Mouse (Mus musculus) macrophage (primary cell): Measurements from ENCODE around the gene Fat1. TPM values are rescaled to one million over a fixed set of nuclear protein-coding genes. Genes with fewer than 3 reads are reported as not detected.

Experiments
- H3K27ac ChIP-seq: fragments of 350-480 bp; formaldehyde crosslinking; 2 replicates; pipeline ENCODE4 v1.9.0; 2021
- H3K36me3 ChIP-seq: fragments of 350-480 bp; formaldehyde crosslinking; 2 replicates; pipeline ENCODE4 v1.9.0; 2021; ENCODE audit errors: inconsistent target
- H3K4me3 ChIP-seq: fragments of 350-480 bp; formaldehyde crosslinking; 2 replicates; pipeline ENCODE4 v1.9.0; 2021; ENCODE audit errors: inconsistent target
- H3K79me2 ChIP-seq: fragments of 350-480 bp; formaldehyde crosslinking; 2 replicates; pipeline ENCODE4 v1.9.0; 2021; ENCODE audit errors: inconsistent target
- WGBS: methylation state at CpG from one replicate; pipeline ENCODE4 v1.1.7; 2026; ENCODE audit warnings: inconsistent platforms; ENCODE audit not compliant: missing documents; 5-methylcytosine and 5-hydroxymethylcytosine counted together
- polyA plus RNA-seq: library from polyadenylated mRNA; stranded (reverse); fragments of 250-400 nt; gene quantifications from 3 replicates; pipeline ENCODE4 v1.2.4, GENCODE M21; 2018; ENCODE audit warnings: inconsistent platforms

Fat1 gene
- polyA plus RNA-seq, 1 experiment from 2014 or later = 0.24 TPM

- Histone ChIP-seq H3K4me3 (no peak overlapping the region), H3K36me3 (no peaks in the 10 kb centered on the region), H3K79me2 (no peaks in the 10 kb centered on the region), H3K27ac (no peak overlapping the region)
- WGBS = 61% methylated on average over 3 of the region's 3 CpGs
Measured at GRCm38 (mm10) chr8:45004021-45004420, 68.8 kb downstream of the Fat1 start.

GRCm38 (mm10) chr8:45010685-45011084 lies 75.4 kb downstream of the Fat1 start:
- no peak overlapping the region for H3K27ac ChIP-seq
- no peak overlapping the region for H3K4me3 ChIP-seq
- no peaks in the 10 kb centered on the region for H3K36me3 ChIP-seq
- no peaks in the 10 kb centered on the region for H3K79me2 ChIP-seq
- 56% methylated on average over 4 of the region's 4 CpGs for WGBS

- 75% methylated on average over 12 of the region's 12 CpGs for WGBS
Measured at GRCm38 (mm10) chr8:45011774-45012173, 76.5 kb downstream of the Fat1 start.

GRCm38 (mm10) chr8:45013852-45014251 lies 78.6 kb downstream of the Fat1 start:
- 94% methylated on average over 8 of the region's 8 CpGs for WGBS
- H3K36me3 ChIP-seq = no peaks in the 10 kb centered on the region
- no peak overlapping the region for H3K4me3 ChIP-seq
- no peak overlapping the region for H3K27ac ChIP-seq
- no peaks in the 10 kb centered on the region for H3K79me2 ChIP-seq

More at GRCm38 (mm10) chr8:45011774-45012173, 76.5 kb downstream of the Fat1 start:
- no peak overlapping the region for H3K4me3 ChIP-seq
- H3K79me2 ChIP-seq = no peaks in the 10 kb centered on the region
- H3K36me3 ChIP-seq = no peaks in the 10 kb centered on the region
- no peak overlapping the region for H3K27ac ChIP-seq

- H3K79me2 ChIP-seq = no peaks in the 10 kb centered on the region
- H3K27ac ChIP-seq = no peak overlapping the region
- H3K36me3 ChIP-seq = no peaks in the 10 kb centered on the region
- H3K4me3 ChIP-seq = no peak overlapping the region
- 65% methylated on average over 11 of the region's 11 CpGs for WGBS
Measured at GRCm38 (mm10) chr8:45014498-45015067, 79.3 kb downstream of the Fat1 start.

GRCm38 (mm10) chr8:45015876-45016275 lies 80.6 kb downstream of the Fat1 start:
- Histone ChIP-seq H3K27ac (no peak overlapping the region), H3K36me3 (no peaks in the 10 kb centered on the region), H3K4me3 (no peak overlapping the region), H3K79me2 (no peaks in the 10 kb centered on the region)
- 88% methylated on average over 8 of the region's 8 CpGs for WGBS

GRCm38 (mm10) chr8:45019241-45019640 lies 84.0 kb downstream of the Fat1 start:
- no peak overlapping the region for H3K4me3 ChIP-seq
- H3K79me2 ChIP-seq = no peaks in the 10 kb centered on the region
- H3K36me3 ChIP-seq = no peaks in the 10 kb centered on the region
- WGBS = 86% methylated on average over 4 of the region's 5 CpGs
- H3K27ac ChIP-seq = no peak overlapping the region

GRCm38 (mm10) chr8:45021171-45021570 lies 85.9 kb downstream of the Fat1 start:
- Histone ChIP-seq H3K4me3 (no peak overlapping the region), H3K79me2 (no peaks in the 10 kb centered on the region), H3K36me3 (no peaks in the 10 kb centered on the region), H3K27ac (no peak overlapping the region)
- WGBS = 93% methylated on average over 5 of the region's 5 CpGs

- Histone ChIP-seq H3K79me2 (no peaks in the 10 kb centered on the region), H3K36me3 (no peaks in the 10 kb centered on the region), H3K4me3 (no peak overlapping the region), H3K27ac (no peak overlapping the region)
- WGBS = 89% methylated on average over 21 of the region's 21 CpGs
Measured at GRCm38 (mm10) chr8:45021911-45022665, 86.8 kb downstream of the Fat1 start.

- H3K36me3 ChIP-seq = no peaks in the 10 kb centered on the region
- no peak overlapping the region for H3K27ac ChIP-seq
- WGBS = 41% methylated on average over 4 of the region's 6 CpGs
- no peaks in the 10 kb centered on the region for H3K79me2 ChIP-seq
- no peak overlapping the region for H3K4me3 ChIP-seq
Measured at GRCm38 (mm10) chr8:45028081-45028497, 92.8 kb downstream of the Fat1 start.

- no peak overlapping the region for H3K4me3 ChIP-seq
- no peaks in the 10 kb centered on the region for H3K36me3 ChIP-seq
- 92% methylated on average over 8 of the region's 15 CpGs for WGBS
- H3K27ac ChIP-seq = no peak overlapping the region
- H3K79me2 ChIP-seq = no peaks in the 10 kb centered on the region
Measured at GRCm38 (mm10) chr8:45038350-45038749, 103.1 kb downstream of the Fat1 start.

- Histone ChIP-seq H3K27ac (no peak overlapping the region), H3K36me3 (no peaks in the 10 kb centered on the region), H3K4me3 (no peak overlapping the region), H3K79me2 (no peaks in the 10 kb centered on the region)
- 94% methylated on average over 26 of the region's 26 CpGs for whole genome bisulfite sequencing
Measured at GRCm38 (mm10) chr8:45044160-45044559, 108.9 kb downstream of the Fat1 start.

GRCm38 (mm10) chr8:45050451-45050850 lies 115.2 kb downstream of the Fat1 start:
- Histone ChIP-seq H3K79me2 (no peaks in the 10 kb centered on the region), H3K4me3 (no peak overlapping the region), H3K36me3 (no peaks in the 10 kb centered on the region), H3K27ac (no peak overlapping the region)
- WGBS = 84% methylated on average over 8 of the region's 8 CpGs

GRCm38 (mm10) chr8:45051236-45051635 lies 116.0 kb downstream of the Fat1 start:
- H3K79me2 ChIP-seq = no peaks in the 10 kb centered on the region
- no peak overlapping the region for H3K4me3 ChIP-seq
- no peak overlapping the region for H3K27ac ChIP-seq
- 98% methylated on average over 20 of the region's 30 CpGs for WGBS
- H3K36me3 ChIP-seq = no peaks in the 10 kb centered on the region

GRCm38 (mm10) chr8:45052205-45052604 lies 117.0 kb downstream of the Fat1 start:
- Histone ChIP-seq H3K4me3 (no peak overlapping the region), H3K36me3 (no peaks in the 10 kb centered on the region), H3K79me2 (no peaks in the 10 kb centered on the region), H3K27ac (no peak overlapping the region)
- WGBS = no CpG with 5 or more reads among the region's 1 CpGs
